20 mouse cellular contexts compared by ENCODE assay signal in genomic region chr16:70328566-70328965, GRCm38 (mm10). TPM values are rescaled to one million over a fixed set of nuclear protein-coding genes. Genes with fewer than 3 reads are reported as not detected.
A peak's percentile ranks its signal among the peaks of the same experiment; 100 is the strongest.
DNase-seq lines count a peak whose midpoint lies in the region; ATAC-seq and TF ChIP-seq lines count a peak whose summit lies in the region.
"Had no signal": no experiment of that assay in that cellular context is flagged by ENCODE, and none has a peak within 500 bp of the region (broad histone marks: within the 10 kb centered on the region; RNA-seq: fewer than 3 reads in every experiment).

No protein-coding gene starts in this region.

- H3K4me3 ChIP-seq in gastrocnemius, adult 2 months, result no peak overlapping the region
- H3K4me3 ChIP-seq in liver, postnatal 0 days (ENCODE audit: low read depth, low read length), result no peak overlapping the region
- H3K4me3 ChIP-seq in liver, embryonic 12.5 days, result no peak overlapping the region
- H3K4me3 ChIP-seq in intestine, embryonic 16.5 days (ENCODE audit: low read length), result no peak overlapping the region
- H3K4me3 ChIP-seq: embryonic facial prominence, embryonic 10.5 days; heart, embryonic 13.5 days; hindbrain, embryonic 10.5 days had no signal

- intact Hi-C loops in gastrocnemius, adult 2 months (cut with DNase I), result no loop called here

- ATAC-seq in liver, postnatal 0 days, result no peak; the same call in 1 of the 2 replicates
- no peak for ATAC-seq in liver, embryonic 12.5 days
- peak; percentile 62 for ATAC-seq in intestine, embryonic 16.5 days
- no peak for ATAC-seq in activated CD4-positive, CD25-positive, alpha-beta regulatory T cell, adult 4 months

- 61% methylated on average over 6 of the region's 6 CpGs for WGBS in liver, postnatal 0 days (ENCODE audit: insufficient replicate concordance)
- WGBS in liver, embryonic 12.5 days (ENCODE audit: insufficient replicate concordance), result 70% methylated on average over 6 of the region's 6 CpGs
- WGBS in intestine, embryonic 16.5 days, result 74% methylated on average over 6 of the region's 6 CpGs

- peak overlapping the region; percentile 82 for H3K27ac ChIP-seq in gastrocnemius, adult 2 months
- H3K27ac ChIP-seq in liver, postnatal 0 days (ENCODE audit: low read depth), result peak overlapping the region; percentile 52; the same call in 1 of the 2 replicates
- H3K27ac ChIP-seq in liver, embryonic 12.5 days, result no peak overlapping the region
- H3K27ac ChIP-seq in intestine, embryonic 16.5 days (ENCODE audit: low read length), result peak overlapping the region; percentile 31; the same call in 1 of the 2 replicates
- H3K27ac ChIP-seq: embryonic facial prominence, embryonic 10.5 days; hindbrain, embryonic 10.5 days; hindbrain, embryonic 14.5 days had no signal

- H3K9me3 ChIP-seq in liver, postnatal 0 days (ENCODE audit: low read length), result no peaks in the 10 kb centered on the region
- H3K9me3 ChIP-seq in liver, embryonic 12.5 days (replicated peaks), result no peaks in the 10 kb centered on the region
- no peaks in the 10 kb centered on the region for H3K9me3 ChIP-seq in intestine, embryonic 16.5 days (ENCODE audit: control insufficient read depth, low read length)
- H3K9me3 ChIP-seq: embryonic facial prominence, embryonic 10.5 days; heart, embryonic 13.5 days; hindbrain, embryonic 10.5 days had no signal

- H3K4me1 ChIP-seq in liver, postnatal 0 days (ENCODE audit: insufficient read depth), result peaks cover 25% of the 10 kb centered on the region
- H3K4me1 ChIP-seq in liver, embryonic 12.5 days, result no peaks in the 10 kb centered on the region
- H3K4me1 ChIP-seq in intestine, embryonic 16.5 days (ENCODE audit: control insufficient read depth, insufficient read depth, low read length), result peaks cover 8% of the 10 kb centered on the region; the same call in 1 of the 2 replicates
- H3K4me1 ChIP-seq: embryonic facial prominence, embryonic 10.5 days; hindbrain, embryonic 10.5 days had no signal

- H3K4me2 ChIP-seq in liver, postnatal 0 days (ENCODE audit: low read depth, low read length), result peak overlapping the region; percentile 34; the same call in 1 of the 2 replicates
- no peak overlapping the region for H3K4me2 ChIP-seq in liver, embryonic 12.5 days
- no peak overlapping the region for H3K4me2 ChIP-seq in intestine, embryonic 16.5 days (ENCODE audit: low read depth, low read length)
- H3K4me2 ChIP-seq: hindbrain, embryonic 14.5 days had no signal

- no peak for TF ChIP-seq EP300 in liver, postnatal 0 days (IDR thresholded peaks at IDR 0.05; ENCODE audit: low read depth)

- H3K36me3 ChIP-seq in liver, postnatal 0 days (replicated peaks; ENCODE audit: insufficient read depth, low read length), result no peaks in the 10 kb centered on the region
- no peaks in the 10 kb centered on the region for H3K36me3 ChIP-seq in liver, embryonic 12.5 days
- H3K36me3 ChIP-seq in intestine, embryonic 16.5 days (ENCODE audit: control insufficient read depth, insufficient read depth, low read length), result no peaks in the 10 kb centered on the region
- H3K36me3 ChIP-seq: embryonic facial prominence, embryonic 10.5 days; heart, embryonic 13.5 days; hindbrain, embryonic 10.5 days had no signal

- no peaks in the 10 kb centered on the region for H3K27me3 ChIP-seq in liver, postnatal 0 days (ENCODE audit: insufficient read depth, low read length)
- no peaks in the 10 kb centered on the region for H3K27me3 ChIP-seq in liver, embryonic 12.5 days (replicated peaks)
- no peaks in the 10 kb centered on the region for H3K27me3 ChIP-seq in intestine, embryonic 16.5 days (replicated peaks; ENCODE audit: control insufficient read depth, insufficient read depth, low read length)
- H3K27me3 ChIP-seq: heart, embryonic 13.5 days had no signal

- DNase-seq in gastrocnemius, adult 2 months, result no peak
- no peak for DNase-seq in gastrocnemius, postnatal 4 days (ENCODE audit: low spot score in 2 of 2)
- DNase-seq in liver, postnatal 0 days, result no peak
- no peak for DNase-seq in natural killer cell, adult 2 months (ENCODE audit: low spot score in 2 of 2)
- DNase-seq: adrenal gland, adult 8-10 months; adrenal gland, postnatal 36 days; cerebellum, adult 11-12 months; cerebellum, adult 9-10 months; cerebellum, postnatal 36 days; gastrocnemius, postnatal 14 days; heart, postnatal 14 days; kidney, adult 11 months; kidney, adult 9 months had no signal

- H3K9ac ChIP-seq in liver, postnatal 0 days (replicated peaks), result no peak overlapping the region
- no peak overlapping the region for H3K9ac ChIP-seq in liver, embryonic 12.5 days
- no peak overlapping the region for H3K9ac ChIP-seq in intestine, embryonic 16.5 days (ENCODE audit: low read depth, low read length)
- H3K9ac ChIP-seq: heart, embryonic 13.5 days; hindbrain, embryonic 14.5 days had no signal

- TF ChIP-seq CTCF in gastrocnemius, adult 2 months (IDR thresholded peaks at IDR 0.05), result no peak
- TF ChIP-seq CTCF in liver, postnatal 0 days (IDR thresholded peaks at IDR 0.05; ENCODE audit: low read depth), result no peak

RNA-seq across cellular contexts. Expression of gene Gbe1, which starts 14.8 kb away (rescaled TPM):
- 10 to 100 TPM; 53.8 to 77.1 TPM for total RNA-seq in gastrocnemius, adult 2 months (2021)
- total RNA-seq in gastrocnemius, postnatal 4 days (2021), result 10 to 100 TPM; 23.4 to 27.9 TPM
- 22.9 and 31.7 TPM in 2 replicates for polyA plus RNA-seq in liver, postnatal 0 days (2015; fragmentation: Nextera tagmentation; extraction: Ambion mirVana)
- polyA plus RNA-seq in liver, embryonic 12.5 days (2016; fragmentation: Nextera tagmentation; extraction: Ambion mirVana), result 7.5 and 8.3 TPM in 2 replicates
- polyA plus RNA-seq in intestine, embryonic 16.5 days (2015; fragmentation: Nextera tagmentation; extraction: Ambion mirVana), result 27.2 and 33.6 TPM in 2 replicates
- 10 to 100 TPM; 10.7 to 14.6 TPM for polyA plus RNA-seq in activated CD4-positive, CD25-positive, alpha-beta regulatory T cell, adult 4 months (2017; shearing (Covaris generic))
